Mouse (Mus musculus): ENCODE data around the gene Tmod4. TPM values are rescaled to one million over a fixed set of nuclear protein-coding genes. Genes with fewer than 3 reads are reported as not detected.
"Not testable (repeated sequence)": the region's sequence is repeated elsewhere in the genome, so short reads cannot be mapped to it uniquely, and the experiment has no call there.

Tmod4 gene
- polyA plus RNA-seq (2014; fragmentation: Nextera tagmentation; extraction: Ambion mirVana) = 1.2 and 1.9 TPM in 2 replicates

- peaks cover 50% of the 10 kb centered on the region for H3K36me3 ChIP-seq (ENCODE audit: insufficient read depth)
- H3K27me3 ChIP-seq (ENCODE audit: insufficient read depth, low read length) = no peaks in the 10 kb centered on the region
- WGBS = 51% methylated on average over 6 of the region's 6 CpGs
- H3K27ac ChIP-seq (ENCODE audit: low read depth) = peak within 1 kb of the TSS; percentile 47
- DNase-seq (peak; percentile 29), ATAC-seq (ENCODE audit: insufficient read depth) (peak; percentile 32; the same call in 1 of the 2 replicates)
- peak; percentile 71 for TF ChIP-seq CTCF (IDR thresholded peaks at IDR 0.05; ENCODE audit: low read depth)
- H3K4me1 ChIP-seq (ENCODE audit: insufficient read depth) = peaks cover 5% of the 10 kb centered on the region
- H3K9ac ChIP-seq = no peak within 1 kb of the TSS; the same call in 1 of the 2 replicates
- no peak within 1 kb of the TSS for H3K4me3 ChIP-seq (ENCODE audit: low read depth, low read length)
- H3K4me2 ChIP-seq = no peak within 1 kb of the TSS
- no peaks in the 10 kb centered on the region for H3K9me3 ChIP-seq (ENCODE audit: low read depth, low read length)
Measured at GRCm38 (mm10) chr3:95124246-95124645, at the start of gene Tmod4. Gene Tmod4 (plus strand): TSS chr3:95124476.

GRCm38 (mm10) chr3:95088071-95088470 lies 36.2 kb upstream of the Tmod4 start:
- no peak overlapping the region for H3K4me2 ChIP-seq
- H3K27me3 ChIP-seq (ENCODE audit: insufficient read depth, low read length) = no peaks in the 10 kb centered on the region
- 0 out of 2 replicates have a peak, but pooled peaks cover 13% of the 10 kb centered on the region for H3K36me3 ChIP-seq (ENCODE audit: insufficient read depth)
- 92% methylated on average over 1 of the region's 1 CpGs for WGBS
- no peak overlapping the region for H3K4me3 ChIP-seq (ENCODE audit: low read depth, low read length)
- H3K9ac ChIP-seq = no peak overlapping the region
- H3K9me3 ChIP-seq (ENCODE audit: low read depth, low read length) = no peaks in the 10 kb centered on the region
- DNase-seq (no peak), ATAC-seq (ENCODE audit: insufficient read depth) (no peak)
- H3K4me1 ChIP-seq (ENCODE audit: insufficient read depth) = no peaks in the 10 kb centered on the region
- H3K27ac ChIP-seq (ENCODE audit: low read depth) = no peak overlapping the region
- TF ChIP-seq CTCF (IDR thresholded peaks at IDR 0.05; ENCODE audit: low read depth) = no peak

GRCm38 (mm10) chr3:95100854-95101253 lies 23.4 kb upstream of the Tmod4 start:
- Histone ChIP-seq H3K36me3 (ENCODE audit: insufficient read depth) (peaks cover 18% of the 10 kb centered on the region), H3K9ac (no peak overlapping the region), H3K4me1 (ENCODE audit: insufficient read depth) (no peaks in the 10 kb centered on the region), H3K27ac (ENCODE audit: low read depth) (no peak overlapping the region), H3K4me3 (ENCODE audit: low read depth, low read length) (no peak overlapping the region), H3K27me3 (ENCODE audit: insufficient read depth, low read length) (no peaks in the 10 kb centered on the region), H3K9me3 (ENCODE audit: low read depth, low read length) (no peaks in the 10 kb centered on the region), H3K4me2 (no peak overlapping the region)
- no peak for TF ChIP-seq CTCF (IDR thresholded peaks at IDR 0.05; ENCODE audit: low read depth)
- WGBS = 37% methylated on average over 2 of the region's 2 CpGs
- ATAC-seq (ENCODE audit: insufficient read depth) (no peak), DNase-seq (no peak)

GRCm38 (mm10) chr3:95105121-95105520 lies 19.2 kb upstream of the Tmod4 start:
- DNase-seq (no peak), ATAC-seq (ENCODE audit: insufficient read depth) (no peak)
- Histone ChIP-seq H3K9me3 (ENCODE audit: low read depth, low read length) (no peaks in the 10 kb centered on the region), H3K9ac (peak overlapping the region; percentile 83), H3K4me2 (peak overlapping the region; percentile 79), H3K27ac (ENCODE audit: low read depth) (no peak overlapping the region), H3K4me3 (ENCODE audit: low read depth, low read length) (peak overlapping the region; percentile 74), H3K36me3 (ENCODE audit: insufficient read depth) (peaks cover 4% of the 10 kb centered on the region), H3K27me3 (ENCODE audit: insufficient read depth, low read length) (no peaks in the 10 kb centered on the region), H3K4me1 (ENCODE audit: insufficient read depth) (no peaks in the 10 kb centered on the region)
- 33% methylated on average over 4 of the region's 4 CpGs for WGBS
- no peak for TF ChIP-seq CTCF (IDR thresholded peaks at IDR 0.05; ENCODE audit: low read depth)

- H3K9ac ChIP-seq = peak overlapping the region; percentile 83
- H3K4me3 ChIP-seq (ENCODE audit: low read depth, low read length) = peak overlapping the region; percentile 74
- H3K27ac ChIP-seq (ENCODE audit: low read depth) = peak overlapping the region; percentile 80
- peak; percentile 12 for DNase-seq
- ATAC-seq (ENCODE audit: insufficient read depth) = no peak; the same call in 1 of the 2 replicates
- H3K9me3 ChIP-seq (ENCODE audit: low read depth, low read length) = no peaks in the 10 kb centered on the region
- no peaks in the 10 kb centered on the region for H3K4me1 ChIP-seq (ENCODE audit: insufficient read depth)
- peaks cover 4% of the 10 kb centered on the region for H3K36me3 ChIP-seq (ENCODE audit: insufficient read depth)
- TF ChIP-seq CTCF (IDR thresholded peaks at IDR 0.05; ENCODE audit: low read depth) = no peak
- under 1% methylated on average over 16 of the region's 16 CpGs for WGBS
- H3K27me3 ChIP-seq (ENCODE audit: insufficient read depth, low read length) = no peaks in the 10 kb centered on the region
- H3K4me2 ChIP-seq = peak overlapping the region; percentile 79
Measured at GRCm38 (mm10) chr3:95105586-95106337, 18.5 kb upstream of the Tmod4 start.

GRCm38 (mm10) chr3:95106338-95107117 lies 17.7 kb upstream of the Tmod4 start, which contains the start of gene Pip5k1a:
Gene Pip5k1a (minus strand): TSS chr3:95106930.
- no peaks in the 10 kb centered on the region for H3K27me3 ChIP-seq (ENCODE audit: insufficient read depth, low read length)
- H3K4me3 ChIP-seq (ENCODE audit: low read depth, low read length) = peak within 1 kb of the TSS; percentile 74
- peaks cover 2% of the 10 kb centered on the region; the same call in 1 of the 2 replicates for H3K36me3 ChIP-seq (ENCODE audit: insufficient read depth)
- peak within 1 kb of the TSS; percentile 80 for H3K27ac ChIP-seq (ENCODE audit: low read depth)
- no peaks in the 10 kb centered on the region for H3K4me1 ChIP-seq (ENCODE audit: insufficient read depth)
- H3K4me2 ChIP-seq = peak within 1 kb of the TSS; percentile 79
- under 1% methylated on average over 51 of the region's 51 CpGs for WGBS
- DNase-seq (peak; percentile 99), ATAC-seq (ENCODE audit: insufficient read depth) (peak; percentile 89)
- TF ChIP-seq CTCF (IDR thresholded peaks at IDR 0.05; ENCODE audit: low read depth) = peak; percentile 33; the same call in 1 of the 2 replicates
- H3K9me3 ChIP-seq (ENCODE audit: low read depth, low read length) = no peaks in the 10 kb centered on the region
- H3K9ac ChIP-seq = peak within 1 kb of the TSS; percentile 83

GRCm38 (mm10) chr3:95107308-95107707 lies 17.0 kb upstream of the Tmod4 start:
- not testable (repeated sequence) for H3K9me3 ChIP-seq (ENCODE audit: low read depth, low read length); H3K27ac ChIP-seq (ENCODE audit: low read depth); ATAC-seq (ENCODE audit: insufficient read depth); H3K4me1 ChIP-seq (ENCODE audit: insufficient read depth); H3K9ac ChIP-seq; DNase-seq; H3K36me3 ChIP-seq (ENCODE audit: insufficient read depth); H3K27me3 ChIP-seq (ENCODE audit: insufficient read depth, low read length)
- Histone ChIP-seq H3K4me3 (ENCODE audit: low read depth, low read length) (peak overlapping the region; percentile 74), H3K4me2 (peak overlapping the region; percentile 65)

Data from lung, embryonic 14.5 days (tissue).